Mouse (Mus musculus): ENCODE measurements around the gene Dyrk3. TPM values are rescaled to one million over a fixed set of nuclear protein-coding genes. Genes with fewer than 3 reads are reported as not detected.

Gene Dyrk3
- polyA plus RNA-seq, 1 experiment from 2014 or later = 5.5 TPM

DNA sequence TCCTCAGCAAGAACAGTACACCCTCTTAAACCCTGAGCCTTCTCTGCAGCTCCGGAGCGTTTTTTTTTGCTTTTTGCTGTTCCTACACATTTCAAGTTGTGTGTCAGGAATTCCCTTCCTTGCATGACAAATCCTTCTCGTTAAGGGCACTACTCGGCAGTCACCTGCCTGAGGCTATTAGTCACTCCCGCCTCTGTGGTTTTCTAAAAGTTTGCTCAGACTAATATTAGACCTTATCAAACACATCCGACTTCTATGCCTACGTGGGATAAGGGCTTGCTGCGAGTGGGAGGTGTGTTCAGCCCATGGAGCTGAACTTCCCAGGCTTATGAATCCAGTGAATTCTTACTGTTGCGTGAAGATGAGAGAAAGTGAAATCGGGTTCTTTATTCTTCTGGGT, 19.6 kb downstream of the Dyrk3 start:
- Histone ChIP-seq H3K36me3 (no peaks in the 10 kb centered on the region), H3K4me3 (no peak overlapping the region), H3K27me3 (ENCODE audit: low read depth, poor library complexity, severe bottlenecking) (0 out of 2 replicates have a peak, but pooled peaks cover 8% of the 10 kb centered on the region), H3K9me3 (replicated peaks) (no peaks in the 10 kb centered on the region), H3K4me1 (no peaks in the 10 kb centered on the region), H3K27ac (no peak overlapping the region)
- no peak for DNase-seq (ENCODE audit: low spot score)
- 72% methylated on average over 10 of the region's 10 CpGs for WGBS

DNA sequence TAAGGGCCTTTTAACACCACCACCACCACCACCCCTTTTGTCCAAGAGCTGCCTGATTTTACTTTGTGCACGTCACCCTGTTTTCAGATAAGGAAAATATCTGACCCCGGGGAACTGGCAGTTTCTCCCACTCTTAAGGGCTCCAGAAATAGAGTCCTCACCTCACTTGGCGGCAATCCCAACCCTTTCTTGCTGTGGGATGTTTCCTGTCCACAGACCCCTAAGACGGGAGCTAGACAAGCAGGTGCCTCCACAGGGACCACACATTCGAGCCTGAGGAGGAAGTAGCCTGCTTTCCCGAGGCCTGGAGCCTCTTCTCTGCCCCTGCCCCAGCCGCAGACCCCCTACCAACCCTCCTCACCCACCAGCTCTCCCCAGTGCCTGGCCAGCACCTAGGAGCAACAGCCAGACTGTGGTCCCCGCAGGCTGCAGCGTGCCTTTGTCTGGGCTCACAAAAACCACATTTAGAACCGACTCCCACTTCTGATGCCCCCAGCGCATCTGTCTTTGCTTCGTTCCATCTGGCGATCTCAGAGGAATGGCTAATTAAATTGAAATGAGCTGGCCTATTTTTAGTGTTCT, 21.6 kb downstream of the Dyrk3 start:
- DNase-seq (ENCODE audit: low spot score) = no peak
- no peak overlapping the region for H3K27ac ChIP-seq

DNA sequence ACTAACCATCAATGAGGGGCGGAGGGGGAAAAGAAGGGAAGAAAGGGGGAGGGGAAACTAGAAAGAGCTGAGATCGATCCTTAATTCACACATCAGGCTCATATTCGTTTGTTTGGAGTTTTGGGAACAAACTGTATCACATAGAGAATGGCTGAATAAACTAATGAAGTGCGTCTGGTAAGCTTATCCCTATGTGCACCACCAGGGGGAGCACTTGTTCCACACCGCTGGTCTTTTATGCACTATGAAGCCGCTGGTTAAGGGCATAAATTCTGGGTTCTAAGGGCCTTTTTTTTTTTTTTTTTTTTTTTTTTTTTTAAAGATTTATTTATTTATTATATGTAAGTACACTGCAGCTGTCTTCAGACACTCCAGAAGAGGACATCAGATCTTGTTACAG, 22.2 kb downstream of the Dyrk3 start:
- 0 out of 2 replicates have a peak, but pooled peaks cover 8% of the 10 kb centered on the region for H3K27me3 ChIP-seq (ENCODE audit: low read depth, poor library complexity, severe bottlenecking)
- no peak overlapping the region for H3K27ac ChIP-seq
- DNase-seq (ENCODE audit: low spot score) = peak; percentile 83
- WGBS = 25% methylated on average over 6 of the region's 6 CpGs
- H3K36me3 ChIP-seq = no peaks in the 10 kb centered on the region
- no peaks in the 10 kb centered on the region for H3K9me3 ChIP-seq (replicated peaks)
- H3K4me1 ChIP-seq = no peaks in the 10 kb centered on the region
- no peak overlapping the region for H3K4me3 ChIP-seq

More for the DNA sequence above, 21.6 kb downstream of the Dyrk3 start:
- H3K9me3 ChIP-seq (replicated peaks) = no peaks in the 10 kb centered on the region
- 77% methylated on average over 13 of the region's 13 CpGs for whole genome bisulfite sequencing
- no peak overlapping the region for H3K4me3 ChIP-seq
- no peaks in the 10 kb centered on the region for H3K4me1 ChIP-seq
- 0 out of 2 replicates have a peak, but pooled peaks cover 8% of the 10 kb centered on the region for H3K27me3 ChIP-seq (ENCODE audit: low read depth, poor library complexity, severe bottlenecking)
- H3K36me3 ChIP-seq = no peaks in the 10 kb centered on the region

DNA sequence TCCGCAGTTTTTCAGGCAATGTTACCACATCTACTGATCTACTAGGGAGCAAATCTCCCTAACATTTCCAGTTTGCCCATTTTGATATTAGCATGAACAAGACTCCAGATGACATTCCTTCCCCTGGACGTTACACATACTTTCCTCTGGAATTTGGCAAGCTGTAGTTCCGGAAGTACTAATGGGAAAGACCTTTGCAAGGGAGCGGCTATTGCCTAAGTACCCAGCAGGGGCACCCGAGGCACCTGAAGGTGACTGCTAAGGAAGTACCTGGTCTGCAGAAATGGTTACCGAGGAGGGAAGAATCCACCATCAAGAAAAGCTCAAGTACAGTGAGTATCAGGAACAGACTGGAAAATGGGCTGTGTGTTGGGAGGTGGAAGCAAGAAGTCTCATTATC, 25.6 kb downstream of the Dyrk3 start:
- no peaks in the 10 kb centered on the region for H3K9me3 ChIP-seq (replicated peaks)
- 45% methylated on average over 6 of the region's 6 CpGs for WGBS
- no peak for DNase-seq (ENCODE audit: low spot score)
- no peak overlapping the region for H3K27ac ChIP-seq
- H3K36me3 ChIP-seq = no peaks in the 10 kb centered on the region
- no peak overlapping the region for H3K4me3 ChIP-seq
- peaks cover 6% of the 10 kb centered on the region for H3K4me1 ChIP-seq
- 0 out of 2 replicates have a peak, but pooled peaks cover 4% of the 10 kb centered on the region for H3K27me3 ChIP-seq (ENCODE audit: low read depth, poor library complexity, severe bottlenecking)

DNA sequence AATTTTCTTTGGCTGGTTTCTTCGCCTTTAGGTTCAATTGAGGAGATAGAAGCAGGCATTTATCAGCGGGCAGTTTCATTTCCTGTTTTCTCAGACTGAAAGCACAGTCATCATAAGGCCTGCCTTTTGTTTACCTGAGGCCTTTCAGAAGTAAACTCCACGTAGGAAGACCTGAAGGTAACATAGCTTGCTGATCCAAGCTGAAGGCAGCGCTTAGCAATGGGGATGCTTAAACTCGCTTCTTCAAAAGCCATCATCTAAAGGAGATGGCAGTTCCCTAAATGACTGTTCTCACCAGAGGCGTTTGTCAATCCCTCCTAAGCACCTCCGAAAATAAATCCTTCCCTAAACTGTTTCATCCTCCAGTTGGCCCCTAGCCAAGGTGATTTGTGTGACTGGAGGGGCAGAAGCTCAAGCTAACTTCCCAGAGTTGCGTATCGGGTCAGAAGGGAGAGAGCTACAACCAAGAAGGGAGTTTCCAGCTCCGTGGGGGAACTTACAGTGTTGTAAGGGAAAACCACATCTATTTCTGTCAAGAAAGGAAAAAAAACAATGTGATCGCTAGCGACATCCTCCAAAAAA, 27.5 kb downstream of the Dyrk3 start:
- H3K4me1 ChIP-seq = peaks cover 7% of the 10 kb centered on the region
- DNase-seq (ENCODE audit: low spot score) = no peak
- H3K9me3 ChIP-seq (replicated peaks) = no peaks in the 10 kb centered on the region
- H3K4me3 ChIP-seq = no peak overlapping the region
- H3K36me3 ChIP-seq = no peaks in the 10 kb centered on the region
- WGBS = 74% methylated on average over 12 of the region's 12 CpGs
- no peak overlapping the region for H3K27ac ChIP-seq
- H3K27me3 ChIP-seq (ENCODE audit: low read depth, poor library complexity, severe bottlenecking) = 0 out of 2 replicates have a peak, but pooled peaks cover 4% of the 10 kb centered on the region

DNA sequence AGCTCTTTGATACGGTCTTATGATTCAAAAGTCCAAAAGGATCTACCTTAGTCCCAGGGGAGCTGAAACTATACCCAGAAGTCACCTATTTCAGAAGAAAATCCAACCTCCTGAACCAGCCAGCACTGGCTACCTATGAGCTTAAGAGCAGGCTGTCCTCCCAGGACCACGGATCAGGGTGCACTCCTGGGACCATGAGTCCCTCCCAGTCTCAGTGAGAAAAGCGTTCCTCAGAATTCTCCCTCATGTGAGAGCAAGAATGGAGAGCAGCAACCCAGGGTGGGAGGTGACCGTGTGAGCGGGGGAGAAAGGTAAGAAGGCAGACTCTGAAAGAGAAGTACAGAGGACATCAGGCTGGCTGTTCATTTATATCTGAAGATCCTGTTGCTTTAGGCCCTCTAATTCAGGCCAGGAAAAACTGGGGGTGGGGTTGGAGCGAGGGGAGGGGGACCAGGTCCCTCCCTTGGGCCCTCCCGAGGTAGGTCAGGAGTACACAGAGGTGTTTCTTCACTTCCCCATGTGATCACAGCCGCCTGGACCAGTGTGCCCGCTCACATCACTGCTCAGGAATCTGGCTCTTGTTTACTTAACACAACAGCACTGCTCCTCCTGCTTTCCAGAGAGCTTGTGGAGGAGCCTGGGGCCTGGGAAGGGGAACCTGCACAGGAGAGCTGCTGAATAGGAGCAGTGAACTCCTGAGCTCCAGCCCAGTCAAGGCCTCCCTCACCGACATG, 30.4 kb downstream of the Dyrk3 start:
- no peak for DNase-seq (ENCODE audit: low spot score)
- H3K4me3 ChIP-seq = no peak overlapping the region
- no peaks in the 10 kb centered on the region for H3K9me3 ChIP-seq (replicated peaks)
- H3K36me3 ChIP-seq = no peaks in the 10 kb centered on the region
- 56% methylated on average over 10 of the region's 10 CpGs for WGBS
- peak overlapping the region; percentile 36; the same call in 1 of the 2 replicates for H3K27ac ChIP-seq
- H3K27me3 ChIP-seq (ENCODE audit: low read depth, poor library complexity, severe bottlenecking) = no peaks in the 10 kb centered on the region
- H3K4me1 ChIP-seq = peaks cover 7% of the 10 kb centered on the region

DNA sequence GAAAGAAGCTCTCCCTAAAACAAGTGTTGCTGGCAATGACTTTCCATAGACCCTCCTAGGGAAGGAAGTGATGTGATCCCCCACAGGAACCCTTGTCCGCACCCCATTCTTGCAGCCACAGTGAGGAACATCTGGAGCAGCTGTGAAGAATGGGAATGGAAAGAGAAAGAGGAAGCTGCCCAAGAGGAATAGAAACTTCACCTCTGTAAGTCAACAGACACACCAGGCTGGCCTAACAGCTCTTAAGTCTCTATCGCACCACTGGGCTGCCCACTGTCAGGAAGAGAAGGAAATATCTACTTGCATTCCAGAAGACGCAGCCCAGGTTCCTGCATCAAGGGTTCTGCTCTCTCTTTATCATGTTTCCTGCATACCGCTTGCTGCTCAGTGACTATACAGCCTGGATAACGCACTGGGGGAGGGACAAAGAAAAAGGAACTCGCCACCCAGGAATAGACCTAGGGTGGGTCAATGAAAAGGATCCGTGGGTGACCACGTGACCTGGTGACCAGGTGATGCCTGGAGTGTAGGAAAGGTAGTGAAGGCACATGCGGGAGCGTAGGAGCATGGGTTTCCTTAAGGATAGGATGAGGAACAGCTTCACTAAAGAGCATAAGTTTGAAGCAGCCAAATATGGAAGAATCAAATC, 34.2 kb downstream of the Dyrk3 start:
- H3K9me3 ChIP-seq (replicated peaks) = no peaks in the 10 kb centered on the region
- H3K36me3 ChIP-seq = no peaks in the 10 kb centered on the region
- DNase-seq (ENCODE audit: low spot score) = no peak
- no peak overlapping the region for H3K27ac ChIP-seq
- H3K27me3 ChIP-seq (ENCODE audit: low read depth, poor library complexity, severe bottlenecking) = 0 out of 2 replicates have a peak, but pooled peaks cover 2% of the 10 kb centered on the region
- peaks cover 7% of the 10 kb centered on the region for H3K4me1 ChIP-seq
- 87% methylated on average over 10 of the region's 10 CpGs for WGBS
- no peak overlapping the region for H3K4me3 ChIP-seq

DNA sequence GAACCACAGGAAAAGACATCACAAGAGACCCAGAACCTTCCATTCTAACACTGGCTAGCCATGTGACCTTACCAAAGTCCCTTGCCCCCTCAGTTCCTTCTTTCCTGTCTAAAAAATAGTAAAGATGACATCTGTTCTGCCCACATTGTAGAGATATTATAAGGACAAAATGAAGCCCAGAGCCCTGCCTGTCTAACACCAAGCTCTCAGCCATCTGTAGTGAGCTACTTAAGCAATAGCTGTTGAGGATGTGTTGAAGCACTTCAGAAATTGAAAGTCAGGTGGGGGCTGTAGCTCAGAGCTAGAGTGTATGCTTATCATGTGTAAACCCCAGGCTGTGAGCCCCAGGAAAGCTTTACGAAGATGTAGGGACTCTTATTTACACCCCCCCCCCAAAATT, 37.3 kb downstream of the Dyrk3 start:
- no peak overlapping the region for H3K27ac ChIP-seq
- no peaks in the 10 kb centered on the region for H3K9me3 ChIP-seq (replicated peaks)
- no peak for DNase-seq (ENCODE audit: low spot score)
- H3K36me3 ChIP-seq = no peaks in the 10 kb centered on the region
- 0 out of 2 replicates have a peak, but pooled peaks cover 5% of the 10 kb centered on the region for H3K27me3 ChIP-seq (ENCODE audit: low read depth, poor library complexity, severe bottlenecking)
- no peak overlapping the region for H3K4me3 ChIP-seq
- WGBS = 92% methylated on average over 1 of the region's 1 CpGs
- peaks cover 17% of the 10 kb centered on the region for H3K4me1 ChIP-seq

DNA sequence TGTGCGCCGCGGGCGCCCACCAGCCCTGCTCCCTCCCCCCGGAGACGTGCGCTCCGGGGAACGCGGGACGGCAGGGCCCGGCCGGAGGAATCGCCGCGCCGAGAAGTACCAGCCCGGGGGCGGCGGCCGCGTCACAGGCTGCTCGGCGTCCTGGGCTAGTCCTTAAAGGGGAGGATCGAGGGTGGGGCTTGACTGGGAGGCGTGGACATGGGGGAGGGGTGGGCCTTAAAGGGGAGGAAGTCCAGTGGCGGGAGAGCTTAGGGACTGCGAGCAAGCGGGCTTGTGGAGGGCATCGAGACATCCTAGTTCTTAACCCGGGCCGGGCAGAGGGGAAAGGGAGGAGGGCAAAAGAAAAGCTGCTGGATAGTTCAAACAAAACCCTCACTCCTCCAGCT, 40.4 kb downstream of the Dyrk3 start, which contains the start of gene Mapkapk2:
Gene Mapkapk2, minus strand, starts transcription at position 127 of the 395 bp plus-strand sequence.
- Histone ChIP-seq H3K4me3 (peak within 1 kb of the TSS; percentile 95), H3K9me3 (replicated peaks) (no peaks in the 10 kb centered on the region), H3K27me3 (ENCODE audit: low read depth, poor library complexity, severe bottlenecking) (0 out of 2 replicates have a peak, but pooled peaks cover 5% of the 10 kb centered on the region), H3K4me1 (peaks cover 33% of the 10 kb centered on the region), H3K27ac (peak within 1 kb of the TSS; percentile 96), H3K36me3 (peaks cover 2% of the 10 kb centered on the region)
- peak; percentile 97 for DNase-seq (ENCODE audit: low spot score)
- WGBS = under 1% methylated on average over 32 of the region's 32 CpGs

DNA sequence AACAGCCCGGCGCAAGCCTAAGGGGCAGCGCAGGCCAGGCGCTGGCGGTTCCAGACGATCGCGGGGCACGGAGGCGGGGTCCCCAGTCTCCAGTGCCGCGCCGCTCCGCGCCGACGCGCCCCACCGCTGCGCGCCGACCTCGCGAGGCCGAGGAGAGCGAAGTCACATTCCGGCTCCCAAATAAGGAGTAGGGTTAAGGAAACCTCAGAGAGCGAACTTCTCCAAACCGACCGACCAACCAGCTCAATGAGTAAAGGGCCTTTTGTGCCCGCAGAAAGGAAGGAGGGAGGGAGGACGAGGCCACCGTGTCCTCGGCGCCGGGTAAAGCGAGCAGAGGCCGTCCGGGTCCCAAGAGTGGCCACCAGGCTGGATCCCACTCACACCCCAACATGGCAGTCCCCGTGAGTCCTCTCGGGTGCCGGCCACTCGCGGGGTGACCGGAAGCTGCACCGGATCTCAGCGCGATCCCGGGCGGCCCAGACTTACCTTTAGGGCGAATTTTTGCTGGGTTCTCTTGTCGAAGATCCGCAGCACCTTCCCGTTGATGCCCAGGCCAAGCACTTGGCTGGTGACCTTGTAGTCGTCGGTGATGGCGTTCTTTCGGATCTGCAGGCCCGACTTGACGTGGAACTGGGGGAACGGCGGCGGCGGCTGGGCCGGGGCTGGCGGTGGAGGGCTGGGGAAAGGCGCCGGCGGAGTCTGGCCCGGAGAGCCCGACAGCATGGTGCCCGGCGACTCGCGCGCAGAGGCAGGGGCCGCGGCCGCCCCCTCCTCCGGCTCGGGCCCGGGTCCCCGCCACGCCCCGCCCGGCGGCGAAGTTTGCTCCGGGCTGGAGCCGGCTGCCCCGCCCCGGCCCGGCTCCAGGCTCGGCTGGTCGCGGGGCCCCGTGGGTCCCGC, 41.1 kb downstream of the Dyrk3 start:
- peak overlapping the region; percentile 95 for H3K4me3 ChIP-seq
- peaks cover 2% of the 10 kb centered on the region for H3K36me3 ChIP-seq
- under 1% methylated on average over 90 of the region's 98 CpGs for WGBS
- peak; percentile 78 for DNase-seq (ENCODE audit: low spot score)
- no peaks in the 10 kb centered on the region for H3K9me3 ChIP-seq (replicated peaks)
- H3K27ac ChIP-seq = peak overlapping the region; percentile 96
- 0 out of 2 replicates have a peak, but pooled peaks cover 5% of the 10 kb centered on the region for H3K27me3 ChIP-seq (ENCODE audit: low read depth, poor library complexity, severe bottlenecking)
- H3K4me1 ChIP-seq = peaks cover 38% of the 10 kb centered on the region

DNA sequence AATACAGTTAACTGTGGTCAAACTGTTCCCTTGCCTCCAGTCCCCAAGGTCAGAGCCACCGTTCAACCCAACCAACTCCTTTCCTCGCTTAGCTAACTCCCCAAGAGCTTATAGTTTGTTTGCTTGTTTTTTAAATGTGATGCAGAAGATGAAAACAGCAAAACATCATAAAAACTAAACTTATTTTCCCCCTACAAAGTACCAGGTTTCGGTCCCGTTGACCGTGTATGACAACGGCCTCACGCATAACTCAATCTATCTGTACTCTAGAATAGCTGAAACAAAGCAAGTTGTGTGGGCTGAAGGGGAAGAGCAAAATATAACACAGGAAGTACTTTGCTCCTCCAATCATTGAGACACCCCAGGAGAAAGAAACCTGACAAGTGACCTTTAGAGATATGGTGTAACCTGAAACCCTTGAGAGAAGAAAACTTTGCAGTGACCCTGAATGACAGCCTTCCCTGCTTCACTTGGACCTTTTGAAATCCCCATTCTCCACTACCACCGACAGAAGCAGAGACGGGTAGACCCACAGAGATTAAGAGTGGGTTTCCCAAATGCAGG, 41.9 kb downstream of the Dyrk3 start:
- peaks cover 2% of the 10 kb centered on the region for H3K36me3 ChIP-seq
- peaks cover 42% of the 10 kb centered on the region for H3K4me1 ChIP-seq
- H3K27ac ChIP-seq = peak overlapping the region; percentile 96
- H3K4me3 ChIP-seq = peak overlapping the region; percentile 95
- 39% methylated on average over 9 of the region's 9 CpGs for WGBS
- H3K27me3 ChIP-seq (ENCODE audit: low read depth, poor library complexity, severe bottlenecking) = 0 out of 2 replicates have a peak, but pooled peaks cover 5% of the 10 kb centered on the region
- DNase-seq (ENCODE audit: low spot score) = no peak
- H3K9me3 ChIP-seq (replicated peaks) = no peaks in the 10 kb centered on the region
